Mouse (Mus musculus) liver, embryonic 14.5 days (tissue): ENCODE measurements around the gene Drp2. TPM values are rescaled to one million over a fixed set of nuclear protein-coding genes. Genes with fewer than 3 reads are reported as not detected.
A peak's percentile ranks its signal among the peaks of the same experiment; 100 is the strongest.

Source experiments
- ATAC-seq: fragments of 200-750 bp; cut with Nextera tagmentation; 2 replicates; pipeline ENCODE4 v1.8.0; 2017; ENCODE audit warnings: moderate number of reproducible peaks, mild to moderate bottlenecking, moderate library complexity; ENCODE audit not compliant: insufficient read depth
- DNase-seq, 3 experiments: peaks; one replicate each; pipeline ENCODE4 v3.0.0-alpha.2; 2012 to 2013; ENCODE audit warnings: low read depth in 3 of 3, low spot score in 3 of 3
- H3K27ac ChIP-seq: fragments of 300-500 bp; sonication (generic); 2 replicates; pipeline ENCODE4 v1.5.1; 2014; ENCODE audit warnings: moderate library complexity, mild to moderate bottlenecking, control low read depth, inconsistent platforms
- H3K27me3 ChIP-seq: fragments of 300-500 bp; sonication (generic); 2 replicates; pipeline ENCODE4 v1.6.1; 2014; ENCODE audit warnings: mild to moderate bottlenecking, low read length, moderate library complexity; ENCODE audit not compliant: control insufficient read depth, insufficient read depth
- H3K36me3 ChIP-seq: fragments of 300-500 bp; sonication (generic); replicated peaks from 2 replicates; pipeline ENCODE4 v1.6.1; 2014; ENCODE audit warnings: low read depth; ENCODE audit not compliant: control insufficient read depth, insufficient read depth
- H3K4me1 ChIP-seq, 2 experiments: fragments of 200-500 bp in 1 of 2; fragments of 300-500 bp in 1 of 2; sonication (generic) in 1 of 2; replicated peaks; 2 replicates each; pipeline ENCODE4 v1.6.1; 2012 to 2014; ENCODE audit warnings: antibody characterized with exemption in 1 of 2, inconsistent platforms in 1 of 2, low read length in 1 of 2; ENCODE audit not compliant: control insufficient read depth in 2 of 2, insufficient read depth in 2 of 2
- H3K4me2 ChIP-seq: fragments of 300-500 bp; sonication (generic); 2 replicates; pipeline ENCODE4 v1.6.1; 2014; ENCODE audit warnings: low read depth, mild to moderate bottlenecking, control low read depth, moderate library complexity
- H3K4me3 ChIP-seq, 2 experiments: fragments of 200-500 bp in 1 of 2; fragments of 300-500 bp in 1 of 2; sonication (generic) in 1 of 2; 2 replicates each; pipeline ENCODE4 v1.5.1; 2012 to 2014; ENCODE audit warnings: low read depth in 2 of 2, low read length in 2 of 2, mild to moderate bottlenecking in 2 of 2, control low read depth in 1 of 2, inconsistent platforms in 1 of 2, moderate library complexity in 1 of 2; ENCODE audit not compliant: insufficient read depth in 1 of 2
- H3K9ac ChIP-seq: fragments of 300-500 bp; sonication (generic); replicated peaks from 2 replicates; pipeline ENCODE4 v1.6.1; 2014; ENCODE audit warnings: mild to moderate bottlenecking, control low read depth, moderate library complexity
- H3K9me3 ChIP-seq: fragments of 300-500 bp; sonication (generic); 2 replicates; pipeline ENCODE4 v1.6.1; 2016; ENCODE audit warnings: low read length, mixed read lengths; ENCODE audit not compliant: control insufficient read depth
- CTCF ChIP-seq: IDR thresholded peaks from 2 replicates; pipeline ENCODE4 v1.5.1; 2016; ENCODE audit warnings: antibody characterized with exemption, low read depth, control low read depth
- EP300 ChIP-seq: IDR thresholded peaks from 2 replicates; pipeline ENCODE4 v1.6.1; 2016; ENCODE audit warnings: antibody characterized with exemption, low read depth
- whole genome bisulfite sequencing: fragments of 180-500 bp; shearing (Covaris S2); extraction: QIAGEN DNeasy Blood & Tissue Kit; methylation state at CpG from one replicate; pipeline ENCODE4 v1.1.7; 2014; ENCODE audit not compliant: insufficient replicate concordance; 5-methylcytosine and 5-hydroxymethylcytosine counted together
- polyA plus RNA-seq, 2 experiments: library from polyadenylated mRNA; depleted of rRNA in 1 of 2; stranded (reverse) in 1 of 2; unstranded in 1 of 2; fragments of >200 nt; fragmentation: Nextera tagmentation in 1 of 2; extraction: Ambion mirVana in 1 of 2; gene quantifications; 2 replicates each; pipeline versions ENCODE4 v1.2.1 to v1.2.3; 2012 to 2014

The Drp2 gene
- polyA plus RNA-seq, 2 experiments: 0.05 to 0.42 TPM

- Histone ChIP-seq H3K4me3 (no peak overlapping the region), H3K9ac (no peak overlapping the region), H3K4me1 (no peaks in the 10 kb centered on the region), H3K9me3 (no peaks in the 10 kb centered on the region), H3K27me3 (no peaks in the 10 kb centered on the region), H3K4me2 (no peak overlapping the region), H3K36me3 (no peaks in the 10 kb centered on the region), H3K27ac (no peak overlapping the region)
- no peak for DNase-seq
- no peak for ATAC-seq
- TF ChIP-seq CTCF: peak; percentile 38; the same call in 1 of the 2 replicates
- no peak for TF ChIP-seq EP300
- 8% methylated on average over 2 of the region's 2 CpGs for WGBS
These were observed 33.1 kb upstream of the Drp2 start for GRCm38 (mm10) chrX:134371279-134371678.

GRCm38 (mm10) chrX:134374190-134374589 is 30.2 kb upstream of the Drp2 start:
- Histone ChIP-seq H3K36me3 (no peaks in the 10 kb centered on the region), H3K27me3 (no peaks in the 10 kb centered on the region), H3K4me3 (no peak overlapping the region), H3K9me3 (no peaks in the 10 kb centered on the region), H3K9ac (no peak overlapping the region), H3K4me1 (no peaks in the 10 kb centered on the region), H3K27ac (no peak overlapping the region), H3K4me2 (no peak overlapping the region)
- no peak for DNase-seq
- TF ChIP-seq EP300 (no peak), CTCF (no peak)
- no peak for ATAC-seq
- 7% methylated on average over 1 of the region's 1 CpGs for WGBS

- Histone ChIP-seq H3K4me1 (no peaks in the 10 kb centered on the region), H3K27ac (no peak overlapping the region), H3K27me3 (no peaks in the 10 kb centered on the region), H3K9me3 (no peaks in the 10 kb centered on the region), H3K9ac (no peak overlapping the region), H3K4me2 (no peak overlapping the region), H3K36me3 (no peaks in the 10 kb centered on the region), H3K4me3 (no peak overlapping the region)
- 67% methylated on average over 6 of the region's 6 CpGs for WGBS
- DNase-seq (no peak), ATAC-seq (no peak)
- TF ChIP-seq CTCF: no peak
- no peak for TF ChIP-seq EP300
These were observed 19.5 kb upstream of the Drp2 start for GRCm38 (mm10) chrX:134384896-134385295.

DNA sequence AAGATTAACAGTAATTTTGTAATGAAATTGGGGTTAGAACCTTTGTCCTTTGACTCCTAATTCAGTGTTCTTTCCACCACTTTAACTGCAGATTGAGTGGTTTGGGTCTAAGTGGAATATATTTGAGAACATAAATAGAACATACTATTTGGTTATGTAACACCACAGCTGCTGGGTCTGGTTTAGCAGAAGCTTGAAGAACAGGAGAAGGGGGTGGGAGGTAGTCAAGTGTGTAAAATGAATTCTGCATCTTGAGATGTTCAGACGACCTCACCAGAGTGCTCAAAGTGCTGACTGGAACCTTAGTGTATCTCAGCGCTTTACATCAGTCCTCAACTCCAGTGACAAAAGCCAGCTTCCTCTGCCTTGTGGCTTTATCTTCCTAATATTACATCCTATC is 5.4 kb upstream of the Drp2 start:
- no peaks in the 10 kb centered on the region for H3K9me3 ChIP-seq
- 54% methylated on average over 2 of the region's 2 CpGs for WGBS
- H3K4me3 ChIP-seq: no peak overlapping the region
- TF ChIP-seq CTCF (no peak), EP300 (no peak)
- H3K36me3 ChIP-seq: no peaks in the 10 kb centered on the region
- no peak overlapping the region for H3K4me2 ChIP-seq
- H3K9ac ChIP-seq: no peak overlapping the region
- no peak overlapping the region for H3K27ac ChIP-seq
- no peaks in the 10 kb centered on the region for H3K4me1 ChIP-seq
- H3K27me3 ChIP-seq: no peaks in the 10 kb centered on the region
- no peak for ATAC-seq
- DNase-seq: no peak

DNA sequence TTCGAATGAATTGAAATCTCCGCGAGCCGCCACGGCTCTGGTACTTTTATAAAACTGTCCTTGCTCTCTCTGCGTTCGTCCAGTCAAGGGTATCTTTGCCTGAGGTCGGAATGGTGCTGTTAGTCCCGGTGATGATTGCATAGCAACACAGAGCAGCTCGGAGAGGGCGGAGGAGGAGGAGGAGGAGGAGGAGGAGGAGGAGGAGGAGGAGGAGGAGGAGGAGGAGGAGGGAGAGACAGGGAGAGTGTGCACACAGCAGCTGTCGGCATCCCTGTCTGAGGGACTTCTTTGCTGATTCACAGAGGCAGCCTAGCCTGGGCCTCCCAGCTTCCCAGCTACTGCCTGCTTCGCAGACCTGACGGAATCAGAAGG is 219 bp downstream of the Drp2 start:
- no peak for ATAC-seq
- H3K4me1 ChIP-seq: no peaks in the 10 kb centered on the region
- TF ChIP-seq EP300 (no peak), CTCF (no peak)
- H3K9ac ChIP-seq: no peak overlapping the region
- no peak overlapping the region for H3K27ac ChIP-seq
- no peaks in the 10 kb centered on the region for H3K27me3 ChIP-seq
- peak overlapping the region; percentile 22; the same call in 1 of the 2 replicates for H3K4me2 ChIP-seq
- H3K4me3 ChIP-seq: peak overlapping the region in 1 of 2 experiments; percentile 24; a peak in 1 of 4 replicates
- no peak for DNase-seq
- H3K36me3 ChIP-seq: no peaks in the 10 kb centered on the region
- 37% methylated on average over 12 of the region's 14 CpGs for WGBS
- no peaks in the 10 kb centered on the region for H3K9me3 ChIP-seq

- TF ChIP-seq EP300 (no peak), CTCF (no peak)
- no peak overlapping the region for H3K9ac ChIP-seq
- WGBS: 64% methylated on average over 6 of the region's 6 CpGs
- H3K4me3 ChIP-seq: no peak overlapping the region
- no peak for DNase-seq
- H3K9me3 ChIP-seq: no peaks in the 10 kb centered on the region
- H3K27me3 ChIP-seq: no peaks in the 10 kb centered on the region
- no peaks in the 10 kb centered on the region for H3K36me3 ChIP-seq
- no peaks in the 10 kb centered on the region for H3K4me1 ChIP-seq
- no peak for ATAC-seq
- H3K27ac ChIP-seq: no peak overlapping the region
- no peak overlapping the region for H3K4me2 ChIP-seq
These were observed 5.1 kb downstream of the Drp2 start for GRCm38 (mm10) chrX:134409354-134409900.
